Mouse (Mus musculus): Measurements from ENCODE around the gene Nxf1. TPM values are rescaled to one million over a fixed set of nuclear protein-coding genes. Genes with fewer than 3 reads are reported as not detected.

Nxf1 gene
- polyA plus RNA-seq, 1 experiment from 2014 or later, result 160 TPM

DNA sequence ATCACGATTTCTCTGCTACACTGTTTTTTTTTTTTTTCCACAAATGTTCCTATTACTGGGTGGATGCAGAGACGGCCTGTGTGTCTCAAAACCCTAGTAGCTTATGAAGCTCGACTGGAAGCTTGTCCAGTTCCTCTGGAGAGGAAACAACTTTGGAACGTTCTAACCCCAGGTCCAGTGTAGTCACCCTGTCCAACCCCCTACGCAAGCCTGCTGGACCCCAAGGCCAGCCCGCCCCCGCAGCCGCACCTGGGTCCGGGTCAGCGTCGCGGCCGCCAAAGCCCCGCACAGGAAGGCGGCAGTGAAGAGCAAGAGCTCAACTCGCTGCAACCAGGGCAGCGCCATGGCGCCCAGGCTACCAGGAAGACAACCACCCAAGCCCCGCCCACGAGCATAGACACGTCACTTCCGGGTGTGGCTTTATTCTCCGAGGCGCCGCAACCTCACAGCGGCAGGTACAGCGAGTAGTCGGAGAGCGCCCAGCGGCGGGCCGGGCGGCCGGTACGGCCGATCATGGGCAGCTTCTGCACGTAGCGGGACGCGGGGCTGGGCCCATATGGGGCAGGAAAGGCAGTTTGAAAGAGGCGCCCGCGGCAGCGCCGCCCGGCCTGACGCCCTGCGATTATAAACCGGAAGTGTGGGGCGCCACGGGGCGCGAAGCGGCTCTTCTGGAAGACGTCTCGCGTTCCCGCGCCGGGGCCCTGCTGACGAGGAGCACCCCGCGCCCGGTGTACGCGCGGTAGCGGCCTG is 17.4 kb downstream of the Nxf1 start, which contains the start of gene Tmem179b:
TSS of gene Tmem179b (minus strand) at position 382 of the 750 bp plus-strand sequence.
- peak within 1 kb of the TSS; percentile 100 for H3K27ac ChIP-seq
- H3K9me3 ChIP-seq, result no peaks in the 10 kb centered on the region
- H3K4me1 ChIP-seq, result peaks cover 15% of the 10 kb centered on the region
- peak; percentile 91 for ATAC-seq (ENCODE audit: insufficient read depth, low FRiP score, low read depth)
- under 1% methylated on average over 68 of the region's 68 CpGs for WGBS
- peak within 1 kb of the TSS; percentile 71 for H3K9ac ChIP-seq
- H3K27me3 ChIP-seq (replicated peaks), result no peaks in the 10 kb centered on the region
- H3K4me2 ChIP-seq, result peak within 1 kb of the TSS; percentile 89
- H3K4me3 ChIP-seq (replicated peaks), result peak within 1 kb of the TSS; percentile 67
- peaks cover 17% of the 10 kb centered on the region for H3K36me3 ChIP-seq

DNA sequence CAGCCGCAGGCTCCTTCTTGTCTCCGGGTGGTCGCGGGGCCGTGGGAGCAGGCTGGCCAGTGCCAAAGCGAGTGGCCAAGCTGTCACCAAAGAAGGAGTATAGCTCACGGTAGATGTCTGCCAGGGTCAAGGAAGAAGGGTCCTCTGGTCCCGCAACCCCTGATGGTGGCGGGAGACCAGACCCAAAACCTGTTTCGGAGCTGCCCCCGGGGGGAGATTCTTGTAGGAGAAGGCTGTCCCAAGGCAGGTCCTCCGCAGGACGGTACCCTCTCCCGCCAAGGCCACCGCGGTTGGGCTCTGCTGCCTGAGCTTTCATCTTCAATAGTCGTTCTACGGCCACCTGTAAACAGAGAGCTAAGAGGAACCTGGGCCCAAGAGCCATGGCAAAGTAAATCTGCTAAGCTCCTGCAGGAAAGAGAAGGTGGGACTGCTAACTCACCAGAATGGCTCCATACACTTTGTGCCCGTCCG is 18.1 kb downstream of the Nxf1 start:
- peaks cover 15% of the 10 kb centered on the region; the same call in 1 of the 2 replicates for H3K36me3 ChIP-seq
- H3K4me2 ChIP-seq, result peak overlapping the region; percentile 89
- no peaks in the 10 kb centered on the region for H3K27me3 ChIP-seq (replicated peaks)
- H3K9me3 ChIP-seq, result no peaks in the 10 kb centered on the region
- H3K4me3 ChIP-seq (replicated peaks), result peak overlapping the region; percentile 67
- H3K4me1 ChIP-seq, result peaks cover 15% of the 10 kb centered on the region
- WGBS, result 4% methylated on average over 20 of the region's 20 CpGs
- peak; percentile 4 for ATAC-seq (ENCODE audit: insufficient read depth, low FRiP score, low read depth)
- H3K27ac ChIP-seq, result peak overlapping the region; percentile 100
- H3K9ac ChIP-seq, result peak overlapping the region; percentile 71

DNA sequence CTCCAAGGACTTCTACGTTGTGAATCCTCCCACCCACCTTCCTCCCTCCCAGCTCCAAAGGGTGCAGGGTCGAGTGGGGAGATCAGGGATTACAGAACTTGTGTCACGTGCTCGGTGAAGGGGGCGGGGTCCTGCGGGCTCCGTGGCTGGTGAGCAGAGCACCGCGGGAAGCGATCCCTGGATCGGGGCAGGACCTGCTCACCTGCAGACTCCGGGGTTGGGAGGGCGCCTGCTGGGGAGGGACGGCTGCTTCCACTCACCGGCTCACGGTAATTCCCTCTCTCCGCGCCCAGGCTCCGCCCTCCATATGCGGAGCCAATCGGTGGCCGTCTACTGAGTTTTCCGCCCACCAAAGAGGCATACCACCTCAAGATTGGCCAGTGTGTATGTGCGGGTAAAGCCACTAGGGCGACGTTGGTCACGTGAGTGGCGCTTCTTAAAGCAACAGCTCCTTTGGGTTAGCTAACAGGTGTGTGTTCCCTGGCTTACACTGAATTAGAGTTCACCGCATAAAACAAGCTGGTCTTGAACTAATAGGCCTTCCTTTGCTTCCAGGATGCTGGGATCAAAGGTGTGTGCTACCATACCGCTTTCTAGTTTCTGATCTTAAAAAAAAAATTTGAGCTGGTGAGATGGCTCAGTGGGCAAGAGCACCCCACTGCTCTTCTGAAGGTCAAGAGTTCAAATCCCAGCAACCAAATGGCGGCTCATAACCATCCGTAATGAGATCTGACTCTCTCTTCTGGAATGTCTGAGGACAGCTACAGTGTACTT is 29.3 kb downstream of the Nxf1 start, which contains the start of gene Taf6l:
TSS of gene Taf6l (minus strand) at position 410 of the 774 bp plus-strand sequence.
- peak; percentile 99 for ATAC-seq (ENCODE audit: insufficient read depth, low FRiP score, low read depth)
- peak within 1 kb of the TSS; percentile 75 for H3K4me3 ChIP-seq (replicated peaks)

DNA sequence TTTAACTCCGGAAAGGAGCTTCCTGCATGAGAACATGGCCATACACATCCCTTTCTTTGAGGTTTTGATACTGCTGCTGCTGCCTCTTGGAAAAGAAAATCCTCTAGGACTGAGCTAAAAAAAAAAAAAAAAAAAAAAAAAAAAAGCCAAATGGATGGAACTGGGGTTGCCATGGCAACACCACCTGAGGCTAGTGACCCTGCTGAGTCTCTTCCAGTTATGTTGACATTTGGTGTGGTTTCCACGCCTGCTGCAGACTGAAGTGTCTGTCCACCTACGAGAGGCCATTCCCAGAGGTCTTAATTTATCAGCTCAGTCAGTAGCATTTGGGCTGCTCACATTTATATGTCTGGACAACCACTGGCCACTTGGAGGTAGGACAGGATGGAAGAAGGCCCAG is 31.6 kb downstream of the Nxf1 start:
- 26% methylated on average over 3 of the region's 3 CpGs for WGBS
- Histone ChIP-seq H3K4me2 (no peak overlapping the region), H3K4me1 (no peaks in the 10 kb centered on the region), H3K36me3 (peaks cover 14% of the 10 kb centered on the region), H3K4me3 (replicated peaks) (no peak overlapping the region), H3K27ac (no peak overlapping the region), H3K9ac (no peak overlapping the region), H3K27me3 (replicated peaks) (no peaks in the 10 kb centered on the region), H3K9me3 (no peaks in the 10 kb centered on the region)
- ATAC-seq (ENCODE audit: insufficient read depth, low FRiP score, low read depth), result no peak

More for the DNA sequence above, 29.3 kb downstream of the Nxf1 start, which contains the start of gene Taf6l:
- Histone ChIP-seq H3K9me3 (no peaks in the 10 kb centered on the region), H3K36me3 (0 out of 2 replicates have a peak, but pooled peaks cover 9% of the 10 kb centered on the region), H3K4me2 (peak within 1 kb of the TSS; percentile 70), H3K27me3 (replicated peaks) (no peaks in the 10 kb centered on the region), H3K27ac (peak within 1 kb of the TSS; percentile 87), H3K9ac (peak within 1 kb of the TSS; percentile 61; the same call in 1 of the 2 replicates), H3K4me1 (no peaks in the 10 kb centered on the region)
- WGBS, result under 1% methylated on average over 32 of the region's 32 CpGs

DNA sequence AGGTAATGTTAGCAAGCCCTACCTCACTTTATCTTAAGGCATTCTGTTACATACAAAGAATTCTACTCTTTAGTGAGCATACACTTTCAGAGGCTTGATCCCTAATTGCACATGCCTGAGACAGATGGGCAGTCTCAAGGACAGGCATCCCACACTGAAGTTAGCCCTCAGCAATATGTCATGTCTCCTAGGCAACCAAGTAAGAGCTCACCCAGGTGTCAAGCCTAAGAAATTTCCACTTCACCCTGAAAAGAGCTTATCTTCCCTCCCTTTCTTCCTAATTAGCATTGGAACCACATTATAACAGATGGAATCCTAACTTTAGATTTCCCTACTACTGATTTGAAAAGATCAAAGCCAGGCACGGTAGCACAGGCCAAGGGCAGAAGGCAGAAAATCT is 32.3 kb downstream of the Nxf1 start:
- Histone ChIP-seq H3K4me2 (no peak overlapping the region), H3K4me1 (no peaks in the 10 kb centered on the region), H3K27me3 (replicated peaks) (no peaks in the 10 kb centered on the region), H3K9me3 (no peaks in the 10 kb centered on the region), H3K4me3 (replicated peaks) (no peak overlapping the region), H3K36me3 (peaks cover 19% of the 10 kb centered on the region), H3K27ac (no peak overlapping the region), H3K9ac (no peak overlapping the region)
- ATAC-seq (ENCODE audit: insufficient read depth, low FRiP score, low read depth), result no peak
- WGBS, result 25% methylated on average over 1 of the region's 1 CpGs

DNA sequence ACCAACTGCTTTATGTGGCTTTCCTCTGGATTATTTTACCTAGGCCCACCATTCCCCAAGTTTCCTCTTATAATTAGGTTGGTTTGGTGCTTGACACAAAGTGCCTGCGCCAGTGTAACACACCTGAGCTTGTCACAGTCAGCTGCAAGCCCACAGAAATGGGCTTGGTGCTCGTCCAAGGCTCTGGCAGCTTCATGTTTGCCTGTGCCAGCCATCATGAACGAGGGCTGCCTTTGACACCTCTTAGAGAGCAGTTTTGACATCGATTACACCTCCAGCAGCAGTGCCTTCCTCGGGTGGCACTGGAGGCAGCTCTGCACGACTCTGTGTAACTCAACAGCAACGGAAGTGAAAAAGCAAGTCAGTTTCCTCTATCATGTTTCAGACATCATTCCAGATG is 33.3 kb downstream of the Nxf1 start:
- no peak overlapping the region for H3K9ac ChIP-seq
- no peak for ATAC-seq (ENCODE audit: insufficient read depth, low FRiP score, low read depth)
- H3K27ac ChIP-seq, result no peak overlapping the region

DNA sequence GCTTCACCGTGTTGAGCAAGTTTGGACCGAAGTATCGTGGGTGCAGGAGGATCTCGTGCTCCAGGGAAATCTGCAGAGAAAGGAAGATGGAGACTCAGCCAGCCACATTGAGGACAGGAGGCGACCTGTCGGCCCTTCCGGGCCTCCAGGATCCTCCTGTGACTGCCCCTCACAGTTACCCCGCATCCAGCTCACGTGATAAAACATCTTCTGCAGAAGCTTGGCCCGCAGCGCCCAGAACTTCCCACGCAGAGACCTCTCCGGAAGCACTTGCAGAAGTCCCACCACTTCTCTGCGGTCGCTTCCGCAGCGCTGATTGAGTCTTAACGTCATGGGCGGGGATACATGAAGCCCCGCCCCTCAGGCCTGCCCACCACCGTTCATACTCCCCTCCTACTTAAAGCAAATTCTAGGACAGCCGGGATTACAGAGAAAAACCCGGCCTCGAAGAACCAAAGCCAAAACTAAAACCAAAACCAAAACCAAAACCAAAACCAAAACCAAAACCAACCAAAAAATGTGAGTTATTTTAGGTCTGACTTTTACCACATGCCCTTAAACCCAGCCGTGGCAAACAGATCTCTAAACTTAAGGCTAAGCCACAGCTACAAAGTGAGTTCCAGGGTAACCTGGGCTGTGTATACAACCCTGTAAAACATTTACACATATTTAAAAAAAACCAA is 41.5 kb downstream of the Nxf1 start, which contains the start of gene Polr2g:
TSS of gene Polr2g (minus strand) at position 314 of the 683 bp plus-strand sequence.
- WGBS, result 1% methylated on average over 25 of the region's 25 CpGs
- no peaks in the 10 kb centered on the region for H3K27me3 ChIP-seq (replicated peaks)
- peaks cover 17% of the 10 kb centered on the region for H3K36me3 ChIP-seq
- peak; percentile 79 for ATAC-seq (ENCODE audit: insufficient read depth, low FRiP score, low read depth)
- H3K4me1 ChIP-seq, result peaks cover 15% of the 10 kb centered on the region
- H3K9ac ChIP-seq, result peak within 1 kb of the TSS; percentile 73
- peak within 1 kb of the TSS; percentile 72 for H3K4me3 ChIP-seq (replicated peaks)
- peak within 1 kb of the TSS; percentile 72; the same call in 1 of the 2 replicates for H3K27ac ChIP-seq
- H3K4me2 ChIP-seq, result peak within 1 kb of the TSS; percentile 66
- H3K9me3 ChIP-seq, result no peaks in the 10 kb centered on the region

More for the DNA sequence above, 33.3 kb downstream of the Nxf1 start:
- Histone ChIP-seq H3K27me3 (replicated peaks) (no peaks in the 10 kb centered on the region), H3K4me2 (no peak overlapping the region), H3K36me3 (peaks cover 28% of the 10 kb centered on the region), H3K4me1 (no peaks in the 10 kb centered on the region), H3K9me3 (no peaks in the 10 kb centered on the region), H3K4me3 (replicated peaks) (no peak overlapping the region)
- WGBS, result 82% methylated on average over 7 of the region's 7 CpGs

DNA sequence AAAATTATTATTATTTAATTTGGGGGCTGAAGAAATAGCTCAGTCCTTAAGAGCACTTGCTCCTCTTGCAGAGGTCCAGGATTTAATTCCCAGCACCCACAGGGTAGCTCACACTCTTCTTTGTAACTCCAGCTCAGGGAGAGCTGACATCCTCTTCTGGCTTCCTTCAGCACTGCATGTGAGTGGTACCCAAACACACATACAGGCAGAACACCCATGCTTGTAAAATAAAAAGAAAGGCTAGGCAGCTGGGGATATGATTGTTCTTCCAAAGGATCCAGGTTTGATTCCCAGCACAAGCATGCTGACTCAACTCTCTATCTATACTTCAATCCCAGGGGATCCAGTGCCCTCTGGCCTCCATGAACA is 42.1 kb downstream of the Nxf1 start:
- H3K9me3 ChIP-seq, result no peaks in the 10 kb centered on the region
- peaks cover 12% of the 10 kb centered on the region for H3K36me3 ChIP-seq
- H3K27me3 ChIP-seq (replicated peaks), result no peaks in the 10 kb centered on the region
- ATAC-seq (ENCODE audit: insufficient read depth, low FRiP score, low read depth), result no peak
- peak overlapping the region; percentile 66 for H3K4me2 ChIP-seq
- no peak overlapping the region; the same call in 1 of the 2 replicates for H3K27ac ChIP-seq
- peaks cover 19% of the 10 kb centered on the region for H3K4me1 ChIP-seq
- H3K9ac ChIP-seq, result no peak overlapping the region
- H3K4me3 ChIP-seq (replicated peaks), result peak overlapping the region; percentile 72

DNA sequence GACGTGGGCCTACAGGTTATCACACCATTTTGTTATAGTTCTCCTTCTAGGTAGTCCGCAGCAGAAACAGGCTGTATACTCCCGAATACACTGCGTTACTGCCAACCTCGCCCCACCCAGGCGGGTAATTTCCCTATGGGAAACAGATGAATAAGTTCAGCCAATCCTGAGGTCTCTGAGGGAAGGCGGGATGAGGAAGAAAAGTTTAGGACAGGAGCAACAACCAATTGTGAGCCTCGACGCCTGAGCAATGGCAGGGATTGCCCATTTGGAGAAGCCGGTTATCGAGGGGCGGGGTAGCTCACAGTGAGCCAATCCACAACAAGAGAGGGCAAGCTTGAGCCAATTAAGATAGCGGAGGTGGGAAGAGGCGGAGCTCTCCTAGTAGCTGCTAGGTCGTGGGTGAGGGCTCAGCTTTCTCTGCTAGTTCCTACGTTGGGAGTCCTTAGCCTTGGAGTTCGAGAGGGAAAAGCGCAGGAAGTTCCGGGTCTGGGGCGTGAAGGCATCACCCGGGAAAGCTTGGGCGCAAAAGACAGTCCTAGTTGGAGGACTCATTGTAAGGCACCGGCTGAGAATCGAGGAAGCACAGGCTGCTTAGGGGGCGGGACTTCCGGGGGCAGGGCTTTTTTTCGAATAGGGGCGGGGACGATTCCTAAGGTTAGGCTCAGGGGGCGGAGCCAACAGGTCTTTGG is 45.4 kb downstream of the Nxf1 start, which contains the start of gene Zbtb3:
TSS of gene Zbtb3 (plus strand) at position 426 of the 692 bp plus-strand sequence.
- Histone ChIP-seq H3K27ac (peak within 1 kb of the TSS; percentile 92), H3K27me3 (replicated peaks) (no peaks in the 10 kb centered on the region), H3K4me1 (peaks cover 17% of the 10 kb centered on the region), H3K9me3 (no peaks in the 10 kb centered on the region), H3K36me3 (peaks cover 6% of the 10 kb centered on the region; the same call in 1 of the 2 replicates), H3K4me2 (peak within 1 kb of the TSS; percentile 73), H3K4me3 (replicated peaks) (peak within 1 kb of the TSS; percentile 70), H3K9ac (no peak within 1 kb of the TSS; the same call in 1 of the 2 replicates)
- WGBS, result under 1% methylated on average over 30 of the region's 30 CpGs
- peak; percentile 98 for ATAC-seq (ENCODE audit: insufficient read depth, low FRiP score, low read depth)

DNA sequence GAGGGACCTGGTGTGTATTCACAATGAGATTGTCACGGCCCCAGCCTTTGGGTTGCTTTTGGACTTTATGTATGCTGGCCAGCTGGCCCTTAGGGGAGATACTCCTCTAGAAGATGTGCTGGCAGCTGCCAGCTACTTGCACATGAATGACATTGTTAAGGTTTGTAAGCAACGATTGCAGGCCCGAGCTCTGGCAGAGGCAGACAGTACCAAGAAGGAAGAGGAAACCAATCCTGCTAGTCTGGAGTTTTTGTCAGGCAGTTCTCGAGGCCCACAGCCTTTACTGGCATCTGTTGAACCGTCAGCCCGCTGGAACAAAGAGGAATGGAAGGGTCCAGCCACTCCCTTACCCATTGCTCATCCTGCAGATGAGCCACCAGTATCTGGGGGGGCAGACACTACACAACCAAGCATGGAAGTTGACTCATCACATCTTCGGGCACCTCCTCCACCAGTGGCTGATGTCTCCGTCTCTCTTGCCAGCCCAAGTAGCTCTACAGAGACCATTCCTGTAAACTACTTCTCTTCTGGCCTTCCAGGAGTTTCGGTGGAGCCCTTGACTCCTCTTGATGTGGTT is 46.4 kb downstream of the Nxf1 start:
- Histone ChIP-seq H3K27me3 (replicated peaks) (no peaks in the 10 kb centered on the region), H3K9me3 (no peaks in the 10 kb centered on the region), H3K36me3 (peaks cover 14% of the 10 kb centered on the region; the same call in 1 of the 2 replicates), H3K4me1 (peaks cover 17% of the 10 kb centered on the region), H3K9ac (no peak overlapping the region), H3K4me3 (replicated peaks) (peak overlapping the region; percentile 70; the same call in 1 of the 2 replicates), H3K27ac (peak overlapping the region; percentile 92), H3K4me2 (peak overlapping the region; percentile 73)
- ATAC-seq (ENCODE audit: insufficient read depth, low FRiP score, low read depth), result no peak
- WGBS, result 86% methylated on average over 9 of the region's 9 CpGs
